Mouse (Mus musculus): ENCODE data around the gene Lkaaear1. TPM values are rescaled to one million over a fixed set of nuclear protein-coding genes. Genes with fewer than 3 reads are reported as not detected.

The Lkaaear1 gene
- total and polyA plus RNA-seq, 3 experiments, result not detected

GRCm38 (mm10) chr2:181680716-181681117 is 17.5 kb downstream of the Lkaaear1 start:
- H3K27ac ChIP-seq (ENCODE audit: insufficient read depth, low read depth), result no peak overlapping the region

GRCm38 (mm10) chr2:181679951-181680715 is 18.1 kb downstream of the Lkaaear1 start, which contains the start of gene Tcea2:
TSS of gene Tcea2 (plus strand) at chr2:181680310.
- in situ Hi-C loops (cut with MboI; ENCODE audit: low pct_ligation_motif_present, low pct_unique_long_range_greater_than_20kb, low sequenced_read_pairs), result loop anchor here (5.0 kb wide), 1 partner anchor 38 kb away; no protein-coding TSS in a partner anchor
- DNase-seq (ENCODE audit: extremely low read depth), result peak; percentile 66
- Histone ChIP-seq H3K9ac (ENCODE audit: insufficient read depth, low read depth) (peak within 1 kb of the TSS; percentile 62), H3K36me3 (replicated peaks in 1 of 2; ENCODE audit: control insufficient read depth in 1 of 2, insufficient read depth in 1 of 2, low read length in 1 of 2) (peaks cover 0 to 15% of the 10 kb centered on the region in 2 experiments), H3K79me2 (replicated peaks; ENCODE audit: control insufficient read depth, extremely low read depth, insufficient read depth, poor library complexity, severe bottlenecking) (no peaks in the 10 kb centered on the region), H3K4me3 (replicated peaks in 1 of 3; ENCODE audit: low read depth in 2 of 3, low read length in 2 of 3, poor library complexity in 1 of 3) (peak within 1 kb of the TSS; percentile 63 to 77 (median 72)), H3K27ac (ENCODE audit: insufficient read depth, low read depth) (peak within 1 kb of the TSS; percentile 23; the same call in 1 of the 2 replicates), H3K4me2 (ENCODE audit: insufficient read depth, low read depth, poor library complexity, severe bottlenecking) (peak within 1 kb of the TSS; percentile 63), H3K9me3 (replicated peaks; ENCODE audit: low read length) (no peaks in the 10 kb centered on the region), H3K27me3 (replicated peaks) (no peaks in the 10 kb centered on the region), H3K4me1 (ENCODE audit: control insufficient read depth in 1 of 2, insufficient read depth in 2 of 2) (peaks cover 21 to 58% of the 10 kb centered on the region in 2 experiments)
- dilution Hi-C loops (cut with MboI; ENCODE audit: extremely low pct_ligation_motif_present, extremely low pct_unique_long_range_greater_than_20kb, low sequenced_read_pairs), result no loop called here
- TF ChIP-seq PAX5 (IDR thresholded peaks at IDR 0.05; ENCODE audit: low read length) (no peak), HCFC1 (IDR thresholded peaks at IDR 0.05; ENCODE audit: low read depth, low read length) (peak; percentile 90), CTCF (conservative IDR thresholded peaks at IDR 0.05 in 1 of 2, IDR thresholded peaks at IDR 0.05 in 1 of 2; ENCODE audit: low read depth in 2 of 2, low read length in 2 of 2) (peak in 1 of 2 experiments; percentile 45; a peak in 2 of 4 replicates), ZKSCAN1 (IDR thresholded peaks at IDR 0.05; ENCODE audit: borderline replicate concordance, low read depth, low read length) (no peak), POLR2A (IDR thresholded peaks at IDR 0.05; ENCODE audit: low read depth, low read length) (peak; percentile 84), NRF1 (IDR thresholded peaks at IDR 0.05; ENCODE audit: low read depth, low read length) (peak; percentile 44; the same call in 1 of the 2 replicates), NELFE (IDR thresholded peaks at IDR 0.05; ENCODE audit: low read depth, low read length) (peak; percentile 83), GABPA (IDR thresholded peaks at IDR 0.05; ENCODE audit: insufficient replicate concordance, low read depth, low read length) (no peak), POLR2AphosphoS2 (IDR thresholded peaks at IDR 0.05; ENCODE audit: low read depth, low read length) (no peak), MAZ (IDR thresholded peaks at IDR 0.05; ENCODE audit: low read depth, low read length) (no peak; the same call in 1 of the 2 replicates), RCOR1 (conservative IDR thresholded peaks at IDR 0.05; ENCODE audit: low read depth, low read length) (no peak), JUN (IDR thresholded peaks at IDR 0.05; ENCODE audit: insufficient read depth, low read depth, low read length) (no peak), UBTF (IDR thresholded peaks at IDR 0.05; ENCODE audit: low read depth, low read length) (peak; percentile 63; the same call in 1 of the 2 replicates), MAX (IDR thresholded peaks at IDR 0.05; ENCODE audit: low read length) (peak; percentile 79), TCF12 (IDR thresholded peaks at IDR 0.05; ENCODE audit: low read depth, low read length) (peak; percentile 70), CHD1 (IDR thresholded peaks at IDR 0.05; ENCODE audit: low read depth, low read length) (no peak), JUND (conservative IDR thresholded peaks at IDR 0.05; ENCODE audit: low read depth, low read length) (no peak), ZMIZ1 (IDR thresholded peaks at IDR 0.05; ENCODE audit: low read depth, low read length) (peak; percentile 4; the same call in 1 of the 2 replicates), RAD21 (IDR thresholded peaks at IDR 0.05; ENCODE audit: low read depth, low read length) (peak; percentile 21), MEF2A (IDR thresholded peaks at IDR 0.05; ENCODE audit: borderline replicate concordance, low read depth, low read length) (no peak), TBP (conservative IDR thresholded peaks at IDR 0.05; ENCODE audit: low read depth, low read length) (0 out of 2 replicates have a peak, but pooled peaks have one; percentile 6), ETS1 (conservative IDR thresholded peaks at IDR 0.05; ENCODE audit: low read depth, low read length) (no peak; the same call in 1 of the 2 replicates), BHLHE40 (IDR thresholded peaks at IDR 0.05; ENCODE audit: low read depth, low read length) (peak; percentile 83), USF1 (IDR thresholded peaks at IDR 0.05; ENCODE audit: low read depth, low read length) (peak; percentile 55), MXI1 (IDR thresholded peaks at IDR 0.05; ENCODE audit: low read depth, low read length) (peak; percentile 90), EP300 (IDR thresholded peaks at IDR 0.05; ENCODE audit: low read length) (no peak)

More at GRCm38 (mm10) chr2:181680716-181681117, 17.5 kb downstream of the Lkaaear1 start:
- Histone ChIP-seq H3K4me3 (replicated peaks in 1 of 3; ENCODE audit: low read depth in 2 of 3, low read length in 2 of 3, poor library complexity in 1 of 3) (peak overlapping the region; percentile 61 to 77 (median 72)), H3K79me2 (replicated peaks; ENCODE audit: control insufficient read depth, extremely low read depth, insufficient read depth, poor library complexity, severe bottlenecking) (no peaks in the 10 kb centered on the region), H3K9me3 (replicated peaks; ENCODE audit: low read length) (no peaks in the 10 kb centered on the region), H3K27me3 (replicated peaks) (no peaks in the 10 kb centered on the region), H3K36me3 (replicated peaks in 1 of 2; ENCODE audit: control insufficient read depth in 1 of 2, insufficient read depth in 1 of 2, low read length in 1 of 2) (peaks cover 0 to 21% of the 10 kb centered on the region in 2 experiments), H3K4me2 (ENCODE audit: insufficient read depth, low read depth, poor library complexity, severe bottlenecking) (peak overlapping the region; percentile 58), H3K4me1 (ENCODE audit: control insufficient read depth in 1 of 2, insufficient read depth in 2 of 2) (peaks cover 19 to 60% of the 10 kb centered on the region in 2 experiments), H3K9ac (ENCODE audit: insufficient read depth, low read depth) (peak overlapping the region; percentile 62)
- DNase-seq (ENCODE audit: extremely low read depth), result no peak
- no peak for TF ChIP-seq ZKSCAN1 (IDR thresholded peaks at IDR 0.05; ENCODE audit: borderline replicate concordance, low read depth, low read length)
- no peak for TF ChIP-seq JUND (conservative IDR thresholded peaks at IDR 0.05; ENCODE audit: low read depth, low read length)
- no peak for TF ChIP-seq CHD1 (IDR thresholded peaks at IDR 0.05; ENCODE audit: low read depth, low read length)
- no peak for TF ChIP-seq SIN3A (IDR thresholded peaks at IDR 0.05; ENCODE audit: low read length)
- TF ChIP-seq POLR2AphosphoS2 (IDR thresholded peaks at IDR 0.05; ENCODE audit: low read depth, low read length), result no peak
- no peak for TF ChIP-seq ZNF384 (IDR thresholded peaks at IDR 0.05; ENCODE audit: low read depth, low read length)
- no peak for TF ChIP-seq UBTF (IDR thresholded peaks at IDR 0.05; ENCODE audit: low read depth, low read length)
- no peak for TF ChIP-seq HCFC1 (IDR thresholded peaks at IDR 0.05; ENCODE audit: low read depth, low read length)
- TF ChIP-seq PAX5 (IDR thresholded peaks at IDR 0.05; ENCODE audit: low read length), result no peak
- TF ChIP-seq ETS1 (conservative IDR thresholded peaks at IDR 0.05; ENCODE audit: low read depth, low read length), result no peak
- no peak for TF ChIP-seq NRF1 (IDR thresholded peaks at IDR 0.05; ENCODE audit: low read depth, low read length)
- no peak for TF ChIP-seq IRF4 (IDR thresholded peaks at IDR 0.05; ENCODE audit: low read depth, low read length)
- no peak for TF ChIP-seq NELFE (IDR thresholded peaks at IDR 0.05; ENCODE audit: low read depth, low read length)
- no peak for TF ChIP-seq BHLHE40 (IDR thresholded peaks at IDR 0.05; ENCODE audit: low read depth, low read length)
- in situ Hi-C loops (cut with MboI; ENCODE audit: low pct_ligation_motif_present, low pct_unique_long_range_greater_than_20kb, low sequenced_read_pairs), result no loop called here
- dilution Hi-C loops (cut with MboI; ENCODE audit: extremely low pct_ligation_motif_present, extremely low pct_unique_long_range_greater_than_20kb, low sequenced_read_pairs), result no loop called here

All from CH12.LX (cell line).